Mouse (Mus musculus) embryonic fibroblast, embryonic 13.5 days (primary cell): ENCODE results near the gene Rsph10b. TPM values are rescaled to one million over a fixed set of nuclear protein-coding genes. Genes with fewer than 3 reads are reported as not detected.
"Not testable (repeated sequence)": the region's sequence is repeated elsewhere in the genome, so short reads cannot be mapped to it uniquely, and the experiment has no call there.

Experiments
- H3K27ac ChIP-seq: 2 replicates; pipeline ENCODE4 v1.5.1; 2012; ENCODE audit warnings: low read length, control low read depth, inconsistent platforms; ENCODE audit not compliant: insufficient read depth
- H3K4me1 ChIP-seq: 2 replicates; pipeline ENCODE4 v1.6.1; 2011; ENCODE audit warnings: low read length; ENCODE audit not compliant: control insufficient read depth, insufficient read depth
- H3K4me3 ChIP-seq: 2 replicates; pipeline ENCODE4 v1.5.1; 2011; ENCODE audit warnings: mild to moderate bottlenecking, control low read depth, low read length; ENCODE audit not compliant: insufficient read depth
- CTCF ChIP-seq: IDR thresholded peaks from 2 replicates; pipeline ENCODE4 v1.5.1; 2011; ENCODE audit warnings: mild to moderate bottlenecking, control low read depth, low read length, moderate library complexity, borderline replicate concordance; ENCODE audit not compliant: insufficient read depth
- POLR2A ChIP-seq: IDR thresholded peaks from 2 replicates; pipeline ENCODE4 v1.6.1; 2011; ENCODE audit warnings: low read depth, mild to moderate bottlenecking, control low read depth, low read length, moderate library complexity
- polyA plus RNA-seq: library from polyadenylated mRNA; stranded (reverse); fragments of >200 nt; gene quantifications from 2 replicates; pipeline ENCODE4 v1.2.4, GENCODE M21; 2011; ENCODE audit warnings: low read depth; ENCODE audit not compliant: missing spikeins, insufficient read length

Gene Rsph10b
- polyA plus RNA-seq, 1 experiment, result 0.77 TPM

DNA sequence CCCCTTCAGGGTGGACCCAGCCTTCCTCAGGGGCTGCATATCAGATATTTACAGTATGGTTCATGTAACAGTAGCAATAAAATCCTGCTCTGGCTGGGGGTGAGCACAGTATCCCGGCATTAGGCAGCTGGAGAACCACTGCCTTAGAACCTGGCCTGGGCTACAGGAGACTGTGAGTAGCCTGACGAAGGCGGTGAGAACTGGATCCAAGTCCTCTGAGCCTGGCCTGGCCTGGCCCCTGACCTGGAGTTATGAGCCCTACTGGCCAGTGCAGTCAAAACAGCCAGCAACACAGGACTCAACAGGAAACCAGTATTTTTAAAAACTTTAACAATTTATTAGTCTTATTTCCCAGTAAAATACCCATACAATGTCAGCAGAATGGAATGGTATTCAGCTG, 54.8 kb downstream of the Rsph10b start:
- TF ChIP-seq CTCF, result no peak
- TF ChIP-seq POLR2A, result no peak
- H3K27ac ChIP-seq, result no peak overlapping the region
- H3K4me3 ChIP-seq, result no peak overlapping the region
- H3K4me1 ChIP-seq, result no peaks in the 10 kb centered on the region

DNA sequence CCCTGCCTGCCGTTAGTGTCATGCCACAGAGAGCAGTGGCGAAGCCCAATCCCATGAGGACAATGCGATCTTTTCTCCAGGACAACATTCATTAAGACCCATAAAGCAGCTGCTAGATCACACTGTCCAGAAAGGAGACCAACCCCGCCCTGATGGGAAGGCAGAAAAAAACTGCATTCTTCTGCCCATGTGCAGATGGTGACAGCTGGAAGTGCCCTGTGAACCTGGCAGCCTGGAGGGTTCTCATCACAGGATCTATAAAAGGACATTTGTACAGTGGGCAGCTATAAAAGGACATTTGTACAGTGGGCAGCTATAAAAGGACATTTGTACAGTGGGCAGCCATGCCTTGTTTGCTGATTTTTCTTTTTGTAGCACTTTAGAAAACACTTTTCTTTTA, 56.2 kb downstream of the Rsph10b start:
- Histone ChIP-seq H3K4me1 (no peaks in the 10 kb centered on the region), H3K4me3 (no peak overlapping the region), H3K27ac (no peak overlapping the region)
- no peak for TF ChIP-seq POLR2A
- TF ChIP-seq CTCF, result no peak

DNA sequence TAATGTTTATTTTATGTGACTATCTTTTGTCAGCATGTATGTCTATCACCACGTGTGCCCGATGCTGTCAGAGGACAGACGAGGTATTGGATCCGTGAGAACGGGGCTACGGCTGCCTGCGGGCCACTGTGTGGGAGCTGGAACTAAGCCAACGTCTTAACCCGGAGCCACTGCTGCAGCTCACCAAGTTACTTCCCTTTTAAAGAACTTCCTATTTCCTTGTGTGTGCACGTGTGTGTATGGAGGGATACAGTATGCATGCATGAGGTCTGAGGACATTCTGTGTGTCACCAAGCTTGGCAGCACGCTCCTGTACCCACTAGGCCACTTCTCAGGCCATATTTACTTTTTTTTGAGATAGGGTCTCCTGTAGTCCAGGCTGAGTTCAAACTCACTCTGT, 57.3 kb downstream of the Rsph10b start:
- H3K4me3 ChIP-seq, result no peak overlapping the region
- no peak for TF ChIP-seq CTCF
- no peak for TF ChIP-seq POLR2A
- no peaks in the 10 kb centered on the region for H3K4me1 ChIP-seq
- H3K27ac ChIP-seq, result no peak overlapping the region

DNA sequence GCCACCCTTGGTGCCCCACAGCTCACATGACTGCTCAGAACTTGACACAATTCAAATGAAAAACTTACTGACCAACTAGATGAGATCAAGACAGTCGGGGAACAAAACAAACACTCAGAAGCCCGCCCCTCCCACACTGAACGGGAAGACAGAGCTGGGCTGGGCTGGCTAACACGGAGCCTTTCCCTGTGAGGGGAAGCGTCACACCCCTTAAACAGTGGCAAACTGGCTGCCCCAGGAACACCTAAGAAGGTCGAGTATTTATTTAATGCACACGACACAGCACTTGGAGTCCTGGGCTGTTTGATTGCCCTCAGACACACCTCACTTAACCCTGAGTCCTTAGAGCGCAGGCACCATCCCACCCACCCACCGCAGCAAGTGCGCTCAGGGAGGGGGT, 59.8 kb downstream of the Rsph10b start:
- TF ChIP-seq POLR2A, result no peak
- TF ChIP-seq CTCF, result no peak

DNA sequence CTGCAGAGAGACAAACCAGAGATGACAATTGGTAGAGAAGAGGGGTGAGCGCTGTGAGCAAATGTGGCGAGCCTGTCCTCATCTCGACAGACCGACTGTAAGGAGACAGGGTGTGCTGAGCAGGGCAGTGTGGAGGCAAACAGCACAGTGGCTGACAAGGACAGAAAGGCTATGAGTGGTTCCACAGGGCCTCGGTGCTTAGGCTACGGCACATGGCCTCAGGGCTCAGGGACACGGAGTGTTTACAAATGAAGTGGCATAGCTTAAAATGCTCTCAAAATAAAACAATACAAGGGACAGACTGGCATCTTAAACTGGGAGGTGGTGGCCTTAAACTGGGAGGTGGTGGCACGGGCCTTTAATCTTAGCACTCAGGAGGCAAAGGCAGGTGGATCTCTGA, 60.4 kb downstream of the Rsph10b start:
- H3K4me1 ChIP-seq, result no peaks in the 10 kb centered on the region
- no peak overlapping the region for H3K27ac ChIP-seq
- H3K4me3 ChIP-seq, result no peak overlapping the region
- TF ChIP-seq POLR2A, result no peak
- TF ChIP-seq CTCF, result no peak

More for the DNA sequence above, 59.8 kb downstream of the Rsph10b start:
- no peak overlapping the region for H3K4me3 ChIP-seq
- no peaks in the 10 kb centered on the region for H3K4me1 ChIP-seq
- no peak overlapping the region for H3K27ac ChIP-seq

DNA sequence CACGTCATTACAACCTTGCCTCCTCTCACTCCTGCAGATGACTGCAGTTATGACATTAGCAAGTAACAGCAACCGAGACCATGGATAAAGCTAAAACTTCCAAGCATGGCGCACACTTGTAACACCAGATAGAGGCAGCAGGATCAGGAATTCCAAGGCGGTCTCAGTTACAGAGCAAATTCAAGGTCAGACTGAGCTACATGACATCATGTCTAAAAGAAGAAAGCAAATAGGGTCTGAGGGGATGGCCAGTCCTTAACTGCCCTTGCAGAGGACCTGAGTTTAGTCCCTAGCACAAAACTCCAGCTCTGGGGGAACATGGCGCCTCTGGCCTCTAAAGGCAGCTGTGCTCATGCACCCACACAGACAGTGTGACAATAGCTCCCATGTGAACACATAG, 61.0 kb downstream of the Rsph10b start:
- Histone ChIP-seq H3K4me3 (no peak overlapping the region), H3K27ac (no peak overlapping the region), H3K4me1 (no peaks in the 10 kb centered on the region)
- TF ChIP-seq POLR2A (no peak), CTCF (no peak)

DNA sequence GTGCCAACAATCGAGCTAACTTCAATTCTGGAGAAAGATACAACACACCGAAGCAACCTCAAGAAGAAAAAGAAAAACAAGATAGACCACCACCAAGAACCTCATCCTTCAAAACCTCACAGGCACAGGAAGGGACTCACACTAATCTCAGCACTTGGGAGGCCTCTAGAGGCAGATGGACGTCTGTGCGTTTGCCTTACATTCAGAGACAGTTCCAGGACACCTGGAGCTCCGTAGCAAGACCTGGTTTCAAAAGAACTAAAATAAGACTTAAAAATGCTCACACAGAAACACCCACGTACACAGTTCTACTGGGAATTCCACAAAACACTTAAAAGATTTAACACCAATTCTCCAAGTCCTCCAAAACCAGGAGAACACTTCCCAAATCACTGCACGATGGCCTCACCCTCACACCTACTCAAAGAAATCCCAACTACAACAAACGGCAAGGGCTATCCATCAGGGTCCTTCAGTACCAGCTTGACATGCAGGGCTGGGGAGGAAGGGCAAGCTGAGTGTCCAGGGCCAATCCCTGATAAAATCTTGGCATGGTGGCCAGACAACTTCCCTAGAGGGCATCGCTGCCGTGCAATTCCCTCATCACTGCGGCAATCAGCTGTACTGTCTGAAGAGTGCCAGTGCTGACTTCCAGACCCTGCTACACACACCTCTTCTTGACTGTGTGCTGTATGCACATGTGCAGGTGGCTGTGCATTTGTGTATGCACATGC, 62.0 kb downstream of the Rsph10b start:
- Histone ChIP-seq H3K27ac (no peak overlapping the region), H3K4me3 (no peak overlapping the region), H3K4me1 (no peaks in the 10 kb centered on the region)
- TF ChIP-seq POLR2A, result no peak
- TF ChIP-seq CTCF, result no peak

DNA sequence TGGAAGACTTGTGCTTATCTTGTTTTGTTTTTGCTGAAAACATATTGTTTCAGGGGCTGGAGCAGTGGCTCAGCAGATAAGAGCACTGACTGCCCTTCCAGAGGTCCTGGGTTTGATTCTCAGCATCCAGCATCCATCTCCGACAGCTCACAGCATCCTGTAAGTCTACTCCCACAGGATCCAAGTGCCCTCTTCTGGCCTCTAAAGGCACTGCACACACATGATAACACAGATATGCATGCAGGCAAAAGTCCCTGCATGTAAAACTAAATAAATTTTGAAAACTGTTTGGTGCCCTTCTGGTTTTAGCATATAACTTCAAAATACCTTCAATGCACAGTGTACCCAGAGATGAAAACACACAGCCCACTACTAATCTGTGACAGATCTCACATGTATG, 66.6 kb downstream of the Rsph10b start:
- TF ChIP-seq POLR2A (no peak), CTCF (no peak)
- Histone ChIP-seq H3K4me1 (no peaks in the 10 kb centered on the region), H3K27ac (no peak overlapping the region), H3K4me3 (no peak overlapping the region)

DNA sequence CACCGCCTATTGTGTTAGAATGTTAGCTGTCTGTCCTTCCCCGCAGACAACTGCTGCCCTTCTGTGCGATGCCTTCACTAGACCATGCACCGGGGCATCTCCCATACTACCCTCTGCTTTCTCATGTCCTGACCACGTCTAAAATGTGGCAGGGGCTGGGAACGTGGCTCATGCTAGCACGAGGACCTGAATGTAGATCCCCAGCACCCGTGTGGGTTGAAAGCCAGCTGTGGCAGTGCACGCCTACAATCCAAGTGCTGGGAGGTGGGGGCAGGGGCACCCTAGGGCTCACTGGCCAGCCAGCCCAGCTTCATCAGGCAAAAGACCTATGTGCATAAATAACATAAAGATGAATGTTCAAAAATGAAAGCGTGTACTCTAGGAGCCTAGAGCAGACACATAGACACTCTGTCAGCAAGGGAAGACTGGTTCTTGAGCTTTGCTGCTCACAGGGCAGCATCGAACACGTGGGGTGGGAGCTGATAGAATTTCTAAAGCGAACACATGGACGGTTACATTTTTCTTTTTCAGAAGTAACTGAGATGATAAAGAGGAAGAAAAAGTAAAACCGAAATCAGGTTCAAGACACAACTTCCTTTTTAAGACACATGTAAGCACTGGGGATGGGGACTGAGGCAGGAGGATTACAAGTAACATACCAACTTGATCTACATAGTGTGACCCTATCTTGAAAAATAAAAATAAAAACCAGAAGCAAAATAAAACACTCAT, 69.8 kb downstream of the Rsph10b start:
- no peak overlapping the region for H3K27ac ChIP-seq
- no peaks in the 10 kb centered on the region for H3K4me1 ChIP-seq
- TF ChIP-seq CTCF (no peak), POLR2A (no peak)
- no peak overlapping the region for H3K4me3 ChIP-seq

DNA sequence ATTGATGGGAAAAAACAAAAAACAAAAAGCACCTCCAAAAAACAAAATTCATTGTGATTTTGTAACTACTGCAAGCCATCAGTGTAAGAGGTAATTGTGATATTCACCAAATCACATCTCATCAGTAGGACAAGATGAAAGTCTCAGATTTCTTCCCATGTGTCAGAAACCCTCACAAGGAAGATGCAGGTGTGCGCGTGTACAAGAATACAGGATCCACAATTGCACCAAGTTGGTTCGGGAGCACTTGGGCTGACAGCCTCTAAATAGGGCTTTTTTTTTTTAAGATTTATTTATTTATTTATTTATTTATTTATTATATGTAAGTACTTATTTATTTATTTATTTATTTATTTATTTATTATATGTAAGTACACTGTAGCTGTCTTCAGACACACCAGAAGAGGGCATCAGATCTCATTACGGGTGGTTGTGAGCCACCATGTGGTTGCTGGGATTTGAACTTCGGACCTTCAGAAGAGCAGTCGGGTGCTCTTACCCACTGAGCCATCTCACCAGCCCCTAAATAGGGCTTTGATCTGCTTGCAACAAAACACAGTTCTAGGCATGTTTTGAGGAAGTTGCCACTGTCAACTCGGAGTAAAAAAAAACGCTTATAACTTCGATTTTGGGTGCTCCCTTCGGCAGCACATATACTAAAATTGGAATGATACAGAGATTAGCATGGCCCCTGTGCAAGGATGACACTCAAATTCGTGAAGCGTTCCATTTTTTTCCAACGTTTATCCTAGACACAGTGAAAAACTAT, 80.7 kb downstream of the Rsph10b start:
- peak overlapping the region; percentile 49 for H3K4me3 ChIP-seq
- H3K27ac ChIP-seq, H3K4me1 ChIP-seq: not testable (repeated sequence)
